Mouse (Mus musculus) kidney, adult 2 months (tissue): ENCODE results near the gene Slc40a1. TPM values are rescaled to one million over a fixed set of nuclear protein-coding genes. Genes with fewer than 3 reads are reported as not detected.
A peak's percentile ranks its signal among the peaks of the same experiment; 100 is the strongest.

ENCODE experiments used
- DNase-seq: peaks from one replicate; pipeline ENCODE4 v3.0.0; 2021
- H3K27ac ChIP-seq: fragments of 200-500 bp; 2 replicates; pipeline ENCODE4 v1.5.1; 2012; ENCODE audit warnings: low read depth, low read length, control low read depth, inconsistent platforms; ENCODE audit not compliant: insufficient read depth
- H3K27me3 ChIP-seq: fragments of 200-500 bp; replicated peaks from 2 replicates; pipeline ENCODE4 v1.6.1; 2012; ENCODE audit warnings: mild to moderate bottlenecking, moderate library complexity, low read length, inconsistent platforms; ENCODE audit not compliant: control insufficient read depth, insufficient read depth
- H3K36me3 ChIP-seq: fragments of 200-500 bp; 2 replicates; pipeline ENCODE4 v1.6.1; 2012; ENCODE audit warnings: mild to moderate bottlenecking, moderate library complexity, low read length, inconsistent platforms; ENCODE audit not compliant: control insufficient read depth, insufficient read depth
- H3K4me1 ChIP-seq: fragments of 200-500 bp; 2 replicates; pipeline ENCODE4 v1.6.1; 2011; ENCODE audit warnings: low read length; ENCODE audit not compliant: control insufficient read depth, insufficient read depth
- H3K4me3 ChIP-seq: fragments of 200-500 bp; 2 replicates; pipeline ENCODE4 v1.5.1; 2011; ENCODE audit warnings: mild to moderate bottlenecking, low read depth, low read length, control low read depth; ENCODE audit not compliant: insufficient read depth
- CTCF ChIP-seq: fragments of 200-500 bp; conservative IDR thresholded peaks from 2 replicates; pipeline ENCODE4 v1.5.1; 2011; ENCODE audit warnings: low read depth, mild to moderate bottlenecking, control low read depth, low read length, moderate library complexity, mixed read lengths; ENCODE audit not compliant: insufficient read depth, insufficient read length
- POLR2A ChIP-seq: fragments of 200-500 bp; IDR thresholded peaks from one replicate; pipeline ENCODE4 v1.6.1; 2011; ENCODE audit warnings: low read depth, low read length, control low read depth
- WGBS: fragments of 180-500 bp; shearing (Covaris S2); methylation state at CpG from one replicate; pipeline ENCODE4 v1.1.7; 2018; 5-methylcytosine and 5-hydroxymethylcytosine counted together
- polyA plus RNA-seq: library from polyadenylated mRNA; depleted of rRNA; stranded (reverse); fragments of >200 nt; gene quantifications from 2 replicates; pipeline ENCODE4 v1.2.3, GENCODE M21; 2012; rRNA removed

Gene Slc40a1
- polyA plus RNA-seq, 1 experiment: 34.2 TPM

GRCm38 (mm10) chr1:45861162-45861561 is 65.2 kb downstream of the Slc40a1 start:
- DNase-seq: no peak
- Histone ChIP-seq H3K27me3 (no peaks in the 10 kb centered on the region), H3K4me3 (no peak overlapping the region), H3K36me3 (no peaks in the 10 kb centered on the region), H3K27ac (no peak overlapping the region), H3K4me1 (peaks cover 8% of the 10 kb centered on the region)
- no peak for TF ChIP-seq POLR2A
- TF ChIP-seq CTCF: no peak

GRCm38 (mm10) chr1:45860349-45860748 is 66.0 kb downstream of the Slc40a1 start:
- no peak for TF ChIP-seq POLR2A
- 12% methylated on average over 5 of the region's 5 CpGs for WGBS
- H3K4me3 ChIP-seq: no peak overlapping the region
- peaks cover 8% of the 10 kb centered on the region for H3K4me1 ChIP-seq
- no peaks in the 10 kb centered on the region for H3K36me3 ChIP-seq
- no peaks in the 10 kb centered on the region for H3K27me3 ChIP-seq
- DNase-seq: peak; percentile 48
- no peak overlapping the region for H3K27ac ChIP-seq

Other genes with a start within 250 kb of the Slc40a1 start
- gene Wdr75, start 131.4 kb downstream of the Slc40a1 start, polyA plus RNA-seq: 29.5 and 35.1 TPM in 2 replicates
- not detected in 2 replicates for gene Gm5269, start 36.2 kb downstream of the Slc40a1 start, polyA plus RNA-seq
- 3.7 and 4.1 TPM in 2 replicates for gene Dnah7b, start 139.8 kb upstream of the Slc40a1 start, polyA plus RNA-seq